Mouse (Mus musculus) MEL (cell line): ENCODE data around the gene Agmat. TPM values are rescaled to one million over a fixed set of nuclear protein-coding genes. Genes with fewer than 3 reads are reported as not detected.

Source experiments
- DNase-seq: peaks from one replicate; pipeline ENCODE4 v3.0.0; 2011; ENCODE audit warnings: low read depth, low spot score
- H3K27ac ChIP-seq: 2 replicates; pipeline ENCODE4 v1.5.1; 2012; ENCODE audit warnings: low read depth, mild to moderate bottlenecking, control low read depth, low read length, moderate library complexity; ENCODE audit not compliant: control insufficient read depth
- H3K27me3 ChIP-seq, 2 experiments: fragments of 150-350 bp in 1 of 2; sonication (generic) in 1 of 2; 2 replicates each; pipeline ENCODE4 v1.6.1; 2012; ENCODE audit warnings: low read length in 2 of 2, mild to moderate bottlenecking in 2 of 2, improper control_type of control experiment in 1 of 2, moderate library complexity in 1 of 2; ENCODE audit not compliant: insufficient read depth in 2 of 2, control insufficient read depth in 1 of 2
- H3K36me3 ChIP-seq, 2 experiments: 2 replicates each; pipeline ENCODE4 v1.6.1; 2012 to 2014; ENCODE audit warnings: low read length in 2 of 2, improper control_type of control experiment in 1 of 2, inconsistent platforms in 1 of 2, mild to moderate bottlenecking in 1 of 2; ENCODE audit not compliant: insufficient read depth in 2 of 2, control insufficient read depth in 1 of 2
- H3K4me1 ChIP-seq, 2 experiments: fragments of 150-350 bp in 1 of 2; sonication (generic) in 1 of 2; 2 replicates each; pipeline ENCODE4 v1.6.1; 2012; ENCODE audit warnings: low read length in 2 of 2, improper control_type of control experiment in 1 of 2, mild to moderate bottlenecking in 1 of 2; ENCODE audit not compliant: insufficient read depth in 2 of 2, control insufficient read depth in 1 of 2
- H3K4me3 ChIP-seq, 2 experiments: fragments of 150-350 bp in 1 of 2; sonication (generic) in 1 of 2; 2 replicates each; pipeline ENCODE4 v1.5.1; 2012; ENCODE audit warnings: low read depth in 2 of 2, low read length in 2 of 2, mild to moderate bottlenecking in 2 of 2, moderate library complexity in 2 of 2, control low read depth in 1 of 2, improper control_type of control experiment in 1 of 2; ENCODE audit not compliant: control insufficient read depth in 1 of 2, insufficient read depth in 1 of 2
- H3K79me2 ChIP-seq: 2 replicates; pipeline ENCODE4 v1.6.1; 2012; ENCODE audit warnings: mild to moderate bottlenecking, low read length, moderate library complexity; ENCODE audit not compliant: control insufficient read depth, poor library complexity, insufficient read depth
- H3K9ac ChIP-seq: 2 replicates; pipeline ENCODE4 v1.6.1; 2012; ENCODE audit warnings: low read depth, mild to moderate bottlenecking, control low read depth, low read length, moderate library complexity; ENCODE audit not compliant: control insufficient read depth, poor library complexity, severe bottlenecking
- H3K9me3 ChIP-seq: fragments of 150-350 bp; sonication (generic); replicated peaks from 2 replicates; pipeline ENCODE4 v1.6.1; 2012; ENCODE audit warnings: mild to moderate bottlenecking, low read length, improper control_type of control experiment, moderate library complexity; ENCODE audit not compliant: insufficient read depth
- BHLHE40 ChIP-seq: IDR thresholded peaks from 2 replicates; pipeline ENCODE4 v1.6.1; 2012; ENCODE audit warnings: low read depth, mild to moderate bottlenecking, inconsistent platforms, low read length, improper control_type of control experiment, borderline replicate concordance
- CHD2 ChIP-seq: IDR thresholded peaks from 2 replicates; pipeline ENCODE4 v1.6.1; 2011; ENCODE audit warnings: low read length, improper control_type of control experiment
- CTCF ChIP-seq, 3 experiments: IDR thresholded peaks in 2 of 3; conservative IDR thresholded peaks in 1 of 3; 2 replicates each; pipeline ENCODE4 v1.5.1; 2011 to 2012; ENCODE audit warnings: low read length in 3 of 3, low read depth in 2 of 3, mild to moderate bottlenecking in 2 of 3, improper control_type of control experiment in 1 of 3, inconsistent platforms in 1 of 3, mixed read lengths in 1 of 3, moderate library complexity in 1 of 3; ENCODE audit not compliant: control insufficient read depth in 1 of 3, insufficient read depth in 1 of 3, poor library complexity in 1 of 3, severe bottlenecking in 1 of 3
- ELF1 ChIP-seq: IDR thresholded peaks from 2 replicates; pipeline ENCODE4 v1.6.1; 2014; ENCODE audit warnings: low read depth, mild to moderate bottlenecking, inconsistent platforms, low read length, improper control_type of control experiment, moderate library complexity
- ETS1 ChIP-seq: IDR thresholded peaks from 2 replicates; pipeline ENCODE4 v1.6.1; 2012; ENCODE audit warnings: low read depth, mild to moderate bottlenecking, inconsistent platforms, low read length, improper control_type of control experiment, moderate library complexity
- GABPA ChIP-seq: IDR thresholded peaks from 2 replicates; pipeline ENCODE4 v1.6.1; 2012; ENCODE audit warnings: low read depth, mild to moderate bottlenecking, inconsistent platforms, low read length, improper control_type of control experiment, moderate library complexity
- GATA1 ChIP-seq: IDR thresholded peaks from 2 replicates; pipeline ENCODE4 v1.6.1; 2011; ENCODE audit warnings: low read depth, low read length, improper control_type of control experiment
- HCFC1 ChIP-seq: IDR thresholded peaks from 2 replicates; pipeline ENCODE4 v1.6.1; 2012; ENCODE audit warnings: low read depth, mild to moderate bottlenecking, inconsistent platforms, low read length, improper control_type of control experiment, moderate library complexity
- KAT2A ChIP-seq: conservative IDR thresholded peaks from 2 replicates; pipeline ENCODE4 v1.6.1; 2012; ENCODE audit warnings: low read depth, low read length, improper control_type of control experiment, inconsistent platforms
- MAX ChIP-seq: IDR thresholded peaks from 2 replicates; pipeline ENCODE4 v1.6.1; 2011; ENCODE audit warnings: low read length, improper control_type of control experiment
- MAZ ChIP-seq: IDR thresholded peaks from 2 replicates; pipeline ENCODE4 v1.6.1; 2012; ENCODE audit warnings: low read depth, mild to moderate bottlenecking, inconsistent platforms, low read length, improper control_type of control experiment
- MEF2A ChIP-seq: IDR thresholded peaks from 2 replicates; pipeline ENCODE4 v1.6.1; 2014; ENCODE audit warnings: low read depth, mild to moderate bottlenecking, inconsistent platforms, low read length, improper control_type of control experiment; ENCODE audit not compliant: poor library complexity, insufficient replicate concordance, severe bottlenecking; ENCODE audit errors: extremely low read depth
- MXI1 ChIP-seq: IDR thresholded peaks from 2 replicates; pipeline ENCODE4 v1.6.1; 2011; ENCODE audit warnings: mild to moderate bottlenecking, low read depth, low read length, improper control_type of control experiment
- NELFE ChIP-seq: IDR thresholded peaks from 2 replicates; pipeline ENCODE4 v1.6.1; 2011; ENCODE audit warnings: low read depth, low read length, improper control_type of control experiment
- NRF1 ChIP-seq: IDR thresholded peaks from 2 replicates; pipeline ENCODE4 v1.6.1; 2014; ENCODE audit warnings: low read depth, mild to moderate bottlenecking, inconsistent platforms, low read length, improper control_type of control experiment, moderate library complexity; ENCODE audit not compliant: poor library complexity, insufficient read depth, severe bottlenecking
- POLR2A ChIP-seq, 2 experiments: IDR thresholded peaks; 2 replicates each; pipeline ENCODE4 v1.6.1; 2011 to 2012; ENCODE audit warnings: low read length in 2 of 2, mild to moderate bottlenecking in 2 of 2, control low read depth in 1 of 2, improper control_type of control experiment in 1 of 2, low read depth in 1 of 2, moderate library complexity in 1 of 2; ENCODE audit not compliant: control insufficient read depth in 1 of 2, insufficient read depth in 1 of 2, poor library complexity in 1 of 2
- POLR2AphosphoS2 ChIP-seq: IDR thresholded peaks from 2 replicates; pipeline ENCODE4 v1.6.1; 2011; ENCODE audit warnings: low read length, improper control_type of control experiment
- POLR2AphosphoS5 ChIP-seq: IDR thresholded peaks from 2 replicates; pipeline ENCODE4 v1.6.1; 2012; ENCODE audit warnings: low read depth, borderline replicate concordance, mild to moderate bottlenecking, inconsistent platforms, low read length, moderate library complexity, mixed read lengths
- RAD21 ChIP-seq: IDR thresholded peaks from 2 replicates; pipeline ENCODE4 v1.6.1; 2011; ENCODE audit warnings: mild to moderate bottlenecking, low read depth, low read length, improper control_type of control experiment
- RCOR1 ChIP-seq: IDR thresholded peaks from 2 replicates; pipeline ENCODE4 v1.6.1; 2012; ENCODE audit warnings: low read depth, mild to moderate bottlenecking, inconsistent platforms, low read length, improper control_type of control experiment
- SIN3A ChIP-seq: IDR thresholded peaks from 2 replicates; pipeline ENCODE4 v1.6.1; 2012; ENCODE audit warnings: low read length, improper control_type of control experiment, inconsistent platforms
- SMC3 ChIP-seq: IDR thresholded peaks from 2 replicates; pipeline ENCODE4 v1.6.1; 2011; ENCODE audit warnings: low read depth, low read length, improper control_type of control experiment
- TAL1 ChIP-seq: IDR thresholded peaks from 2 replicates; pipeline ENCODE4 v1.6.1; 2012; ENCODE audit warnings: mild to moderate bottlenecking, inconsistent platforms, low read length, moderate library complexity, mixed read lengths
- TBP ChIP-seq: IDR thresholded peaks from 2 replicates; pipeline ENCODE4 v1.8.0; 2011; ENCODE audit warnings: low read depth, low read length, improper control_type of control experiment
- UBTF ChIP-seq: IDR thresholded peaks from 2 replicates; pipeline ENCODE4 v1.6.1; 2012; ENCODE audit warnings: low read depth, mild to moderate bottlenecking, inconsistent platforms, low read length, improper control_type of control experiment, moderate library complexity, borderline replicate concordance; ENCODE audit not compliant: insufficient read depth
- USF1 ChIP-seq: IDR thresholded peaks from 2 replicates; pipeline ENCODE4 v1.6.1; 2014; ENCODE audit warnings: low read depth, mild to moderate bottlenecking, inconsistent platforms, low read length, improper control_type of control experiment, moderate library complexity
- USF2 ChIP-seq, 2 experiments: IDR thresholded peaks; 2 replicates each; pipeline ENCODE4 v1.6.1; 2011 to 2012; ENCODE audit warnings: improper control_type of control experiment in 2 of 2, low read length in 2 of 2, borderline replicate concordance in 1 of 2, inconsistent platforms in 1 of 2, low read depth in 1 of 2, mild to moderate bottlenecking in 1 of 2; ENCODE audit not compliant: insufficient read depth in 1 of 2
- ZC3H11A ChIP-seq: IDR thresholded peaks from 2 replicates; pipeline ENCODE4 v1.6.1; 2012; ENCODE audit warnings: low read depth, mild to moderate bottlenecking, inconsistent platforms, low read length, improper control_type of control experiment
- ZMIZ1 ChIP-seq: IDR thresholded peaks from 2 replicates; pipeline ENCODE4 v1.6.1; 2012; ENCODE audit warnings: low read depth, mild to moderate bottlenecking, inconsistent platforms, low read length, improper control_type of control experiment, moderate library complexity
- polyA plus RNA-seq, 2 experiments: library from polyadenylated mRNA; stranded (reverse) in 1 of 2; unstranded in 1 of 2; fragments of >175 nt in 1 of 2; fragments of >200 nt in 1 of 2; gene quantifications; 2 replicates each; pipeline versions ENCODE4 v1.2.1 to v1.2.4; 2012; ENCODE audit warnings: low replicate concordance in 2 of 2, low read depth in 1 of 2; ENCODE audit not compliant: insufficient read length in 2 of 2, insufficient read depth in 1 of 2, missing spikeins in 1 of 2
- total RNA-seq: library from RNA; depleted of rRNA; stranded (reverse); fragments of 300-350 nt; gene quantifications from 2 replicates; pipeline ENCODE4 v1.2.3, GENCODE M21; 2012

Gene Agmat
- total and polyA plus RNA-seq, 3 experiments = 0.07 to 0.12 TPM; not detected in 1

- no peak overlapping the region for H3K27ac ChIP-seq
- no peaks in the 10 kb centered on the region for H3K27me3 ChIP-seq
- no peak for DNase-seq
- peaks cover 2% of the 10 kb centered on the region; the same call in 1 of the 2 replicates for H3K79me2 ChIP-seq
- H3K4me1 ChIP-seq = peaks cover 4 to 6% of the 10 kb centered on the region in 2 experiments; a peak in 2 of 4 replicates
- H3K36me3 ChIP-seq = peaks cover 0 to 2% of the 10 kb centered on the region in 2 experiments; a peak in 3 of 4 replicates
- no peaks in the 10 kb centered on the region for H3K9me3 ChIP-seq
- no peak overlapping the region for H3K4me3 ChIP-seq
- H3K9ac ChIP-seq = no peak overlapping the region
- TF ChIP-seq MAX = no peak
- TF ChIP-seq RCOR1 = no peak
- TF ChIP-seq SIN3A = no peak
- no peak for TF ChIP-seq USF2 (IDR thresholded peaks at IDR 0.05; ENCODE audit: borderline replicate concordance in 1 of 2, insufficient read depth in 1 of 2, low read depth in 1 of 2, low read length in 2 of 2)
- no peak for TF ChIP-seq POLR2AphosphoS5
- TF ChIP-seq ETS1 = no peak
- TF ChIP-seq RAD21 = no peak
- TF ChIP-seq ZC3H11A = no peak
- no peak for TF ChIP-seq POLR2AphosphoS2
- TF ChIP-seq MEF2A = no peak
- TF ChIP-seq HCFC1 = no peak
- no peak for TF ChIP-seq UBTF
- no peak for TF ChIP-seq MXI1
- no peak for TF ChIP-seq NRF1
- TF ChIP-seq ZMIZ1 = no peak
- no peak for TF ChIP-seq NELFE
- no peak for TF ChIP-seq SMC3
These were observed 40.6 kb downstream of the Agmat start for GRCm38 (mm10) chr4:141787046-141787445.

GRCm38 (mm10) chr4:141787462-141787861 is 41.0 kb downstream of the Agmat start:
- Histone ChIP-seq H3K9ac (no peak overlapping the region), H3K4me1 (peaks cover 6 to 8% of the 10 kb centered on the region in 2 experiments; a peak in 2 of 4 replicates), H3K27ac (no peak overlapping the region), H3K36me3 (peaks cover 0 to 4% of the 10 kb centered on the region in 2 experiments; a peak in 3 of 4 replicates), H3K27me3 (no peaks in the 10 kb centered on the region), H3K9me3 (no peaks in the 10 kb centered on the region), H3K79me2 (peaks cover 2% of the 10 kb centered on the region; the same call in 1 of the 2 replicates), H3K4me3 (no peak overlapping the region)
- TF ChIP-seq KAT2A (no peak), NELFE (no peak), ELF1 (no peak), POLR2A (IDR thresholded peaks at IDR 0.05; ENCODE audit: control insufficient read depth in 1 of 2, insufficient read depth in 1 of 2, low read depth in 1 of 2, low read length in 2 of 2, poor library complexity in 1 of 2) (no peak), MAZ (no peak), TBP (no peak), USF1 (no peak), RCOR1 (no peak), CTCF (IDR thresholded peaks at IDR 0.05 in 2 of 3, conservative IDR thresholded peaks at IDR 0.05 in 1 of 3; ENCODE audit: control insufficient read depth in 1 of 3, insufficient read depth in 1 of 3, low read depth in 2 of 3, low read length in 3 of 3, poor library complexity in 1 of 3, severe bottlenecking in 1 of 3) (no peak), CHD2 (no peak), TAL1 (no peak), POLR2AphosphoS5 (no peak), NRF1 (no peak), BHLHE40 (no peak), SIN3A (no peak), MAX (no peak), ZMIZ1 (no peak), GATA1 (no peak), GABPA (no peak)
- no peak for DNase-seq
